Mouse (Mus musculus): ENCODE data around the gene Slc29a3.

- TF ChIP-seq POLR2A (IDR thresholded peaks at IDR 0.05; ENCODE audit: borderline replicate concordance, insufficient read depth, low read length) (no peak), CTCF (IDR thresholded peaks at IDR 0.05; ENCODE audit: borderline replicate concordance, insufficient read depth, low read depth, low read length) (no peak)
Observed at GRCm38 (mm10) chr10:60767400-60767799, 14.8 kb upstream of the Slc29a3 start.
